Mouse (Mus musculus) neural tube, postnatal 0 days (tissue): Measurements from ENCODE around the gene Carns1. TPM values are rescaled to one million over a fixed set of nuclear protein-coding genes. Genes with fewer than 3 reads are reported as not detected.

Source experiments
- microRNA-seq: library from miRNA; unstranded; fragments of <30 nt; microRNA quantifications from one replicate; pipeline ENCODE4, GENCODE M21; 2016
- polyA plus RNA-seq: library from polyadenylated mRNA; unstranded; fragments of >200 nt; fragmentation: Nextera tagmentation; extraction: Ambion mirVana; gene quantifications from 2 replicates; pipeline ENCODE4 v1.2.1, GENCODE M21; 2015

Carns1 gene
- polyA plus RNA-seq, result 6.2 and 6.6 TPM in 2 replicates

GRCm38 (mm10) chr19:4175368-4175947, at the start of gene Carns1:
TSS of gene Carns1 (minus strand) at chr19:4175479.

GRCm38 (mm10) chr19:4214071-4214770, 38.9 kb upstream of the Carns1 start, which contains the start of the genes Clcf1 and AC109138.7:
TSS of gene Clcf1 (plus strand) at chr19:4214238.
TSS of gene AC109138.7 (plus strand) at chr19:4214357.

DNA sequence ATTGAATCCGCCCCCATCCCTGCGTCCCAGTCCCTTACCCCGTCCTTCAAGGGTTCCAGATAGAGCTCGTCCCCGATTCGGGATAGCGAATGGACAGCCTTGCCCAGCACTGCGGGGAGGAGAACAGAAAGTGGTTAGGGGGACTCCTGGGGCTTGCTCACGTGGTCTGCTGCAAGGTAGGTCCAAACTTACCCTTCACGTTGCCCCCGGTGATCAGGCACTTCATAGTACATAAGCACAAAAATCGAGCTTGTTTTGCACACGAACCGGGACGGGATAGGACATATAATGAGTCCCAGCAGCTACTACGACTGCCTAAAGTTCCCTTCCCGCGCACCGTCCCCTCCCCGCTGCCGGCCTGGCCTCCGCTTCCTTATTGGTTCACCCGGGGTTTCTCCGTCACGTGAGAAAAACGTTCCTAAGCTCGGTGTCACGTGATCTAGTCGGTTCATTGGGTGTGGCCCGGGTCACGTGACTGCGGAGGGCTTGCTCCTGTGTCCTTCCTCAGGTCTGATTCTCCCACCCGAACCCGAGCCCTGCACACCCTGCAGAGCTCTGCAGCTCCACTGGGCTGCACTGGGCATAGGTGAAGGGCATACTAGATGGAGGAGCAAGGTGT, 26.1 kb upstream of the Carns1 start, which contains the start of gene Rad9a:
Rad9a (minus strand) TSS at position 372 of the 619 bp plus-strand sequence.

GRCm38 (mm10) chr19:4191528-4192250, 16.4 kb upstream of the Carns1 start, which contains the start of gene Ppp1ca:
TSS of gene Ppp1ca (plus strand) at chr19:4192065.

DNA sequence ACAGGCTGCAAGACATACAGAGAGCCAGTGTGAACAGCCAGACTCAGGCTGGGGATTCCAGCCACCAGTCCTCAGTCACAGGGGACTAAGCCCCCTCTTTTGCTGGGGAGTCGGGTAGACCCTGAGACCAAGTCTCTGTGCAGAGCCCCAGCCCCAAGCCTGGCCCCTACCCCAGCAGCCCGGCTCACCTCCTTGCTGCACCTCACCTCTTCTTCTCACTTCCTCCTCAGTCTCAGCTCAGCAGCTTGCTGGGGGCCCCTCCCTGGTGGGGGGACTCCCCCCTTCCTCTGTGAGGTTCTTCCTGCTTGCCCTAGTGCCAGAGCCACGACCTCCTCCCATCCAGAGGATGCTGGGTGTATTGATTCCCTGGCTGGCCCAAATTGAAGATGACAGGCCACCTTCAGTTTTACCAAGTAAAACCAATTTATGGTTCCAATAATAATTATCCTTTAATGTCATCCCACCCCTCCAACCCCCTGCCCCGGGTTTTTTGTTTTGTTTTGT, 15.6 kb upstream of the Carns1 start, which contains the start of gene Tbc1d10c:
Tbc1d10c (minus strand) TSS at position 454 of the 504 bp plus-strand sequence.

GRCm38 (mm10) chr19:4162646-4163542, 12.4 kb downstream of the Carns1 start, which contains the start of gene Rps6kb2:
TSS of gene Rps6kb2 (minus strand) at chr19:4163354.

DNA sequence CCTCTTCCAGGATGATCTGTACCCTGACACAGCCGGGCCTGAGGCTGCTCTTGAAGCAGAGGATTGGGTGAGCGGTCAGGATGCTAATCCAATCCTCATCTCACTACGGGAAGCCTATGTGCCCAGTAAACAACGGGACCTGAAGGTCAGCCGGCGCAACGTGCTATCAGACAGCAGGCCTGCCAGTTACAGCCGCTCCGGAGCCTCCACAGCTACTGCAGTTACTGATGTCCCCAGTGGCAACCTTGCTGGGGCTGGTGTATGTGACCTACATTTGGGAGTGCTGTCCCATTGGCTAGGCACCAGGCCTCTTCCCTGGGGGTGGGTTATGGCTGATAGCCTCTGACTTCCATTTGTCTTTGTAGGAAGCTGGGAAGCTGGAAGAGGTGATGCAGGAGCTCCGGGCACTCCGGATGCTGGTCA, 22.0 kb downstream of the Carns1 start, which contains the start of gene Ptprcap:
Ptprcap (plus strand) TSS at position 373 of the 423 bp plus-strand sequence.

DNA sequence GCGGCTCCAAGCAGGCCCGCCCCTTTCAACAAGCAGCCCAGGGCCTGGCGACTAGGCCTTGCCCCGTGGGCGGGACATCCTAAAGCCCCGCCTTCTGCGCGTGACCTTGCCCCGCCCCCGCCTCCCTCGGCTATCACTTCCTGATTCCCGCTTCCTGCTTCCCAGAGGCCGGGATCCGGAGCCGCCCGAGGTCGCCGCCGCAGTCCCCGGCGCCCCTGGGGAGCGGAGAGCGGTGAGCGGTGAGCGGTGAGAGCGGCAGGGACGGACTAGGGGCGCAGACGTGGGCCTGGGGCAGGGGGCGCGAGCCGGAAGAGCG, 26.8 kb downstream of the Carns1 start, which contains the start of gene Coro1b:
Coro1b (plus strand) TSS at position 129 of the 316 bp plus-strand sequence.

DNA sequence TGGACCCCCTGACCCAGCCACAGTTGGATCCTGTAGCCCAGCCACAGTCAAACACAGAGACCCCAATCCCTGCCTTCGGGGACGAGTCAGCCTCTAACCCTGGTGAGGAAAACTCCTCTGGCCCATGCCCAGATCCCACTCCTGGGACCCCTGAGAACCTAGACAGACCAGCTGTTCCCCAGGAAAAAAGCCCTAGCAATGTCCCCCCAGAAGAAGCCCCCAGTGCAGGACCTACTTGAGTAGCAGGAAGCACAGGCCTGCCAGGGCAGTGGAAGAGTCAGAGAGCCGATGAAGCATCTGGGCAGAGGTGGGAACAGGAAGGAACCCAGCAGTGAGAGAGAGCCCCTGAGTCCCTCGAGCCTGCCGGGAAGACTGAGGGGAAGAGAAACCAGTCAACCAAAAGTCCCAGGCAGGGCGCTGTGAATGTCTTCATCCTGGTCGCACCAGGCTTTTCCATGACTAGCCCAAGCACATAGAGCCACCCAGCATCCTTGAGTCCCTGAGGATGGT, 31.5 kb downstream of the Carns1 start, which contains the start of gene Cabp4:
Cabp4 (minus strand) TSS at position 275 of the 510 bp plus-strand sequence.

GRCm38 (mm10) chr19:4139446-4139845, 35.8 kb downstream of the Carns1 start, which contains the start of gene Gpr152:
TSS of gene Gpr152 (plus strand) at chr19:4139787.

GRCm38 (mm10) chr19:4125741-4126696, 49.3 kb downstream of the Carns1 start, which contains the start of gene Aip:
TSS of gene Aip (minus strand) at chr19:4125858.

Small RNA genes lying within 50 kb of the gene (microRNA-seq; reads per million reads assigned to microRNA genes)
- not detected for gene Gm26115

Other genes with a start within 250 kb of the Carns1 start
- 5.1 and 5.3 TPM in 2 replicates for gene Aldh3b1, start 245.7 kb downstream of the Carns1 start, polyA plus RNA-seq
- 18.9 and 23.6 TPM in 2 replicates for gene Unc93b1, start 240.3 kb downstream of the Carns1 start, polyA plus RNA-seq
- not detected in 2 replicates for gene Aldh3b3, start 216.8 kb downstream of the Carns1 start, polyA plus RNA-seq
- 0.45 TPM in 2 replicates for gene Aldh3b2, start 203.2 kb downstream of the Carns1 start, polyA plus RNA-seq
- gene Acy3, start 188.9 kb downstream of the Carns1 start, polyA plus RNA-seq, result 4.4 and 5.1 TPM in 2 replicates
- 0.12 TPM in 1 of 2 replicates, not detected in the other for gene Tbx10, start 182.7 kb downstream of the Carns1 start, polyA plus RNA-seq
- gene Nudt8, start 174.9 kb downstream of the Carns1 start, polyA plus RNA-seq, result 26.9 and 27.1 TPM in 2 replicates
- gene Gm49405, start 174.9 kb downstream of the Carns1 start, polyA plus RNA-seq, result 2.2 and 2.6 TPM in 2 replicates
- gene Doc2g, start 172.2 kb downstream of the Carns1 start, polyA plus RNA-seq, result 3.2 TPM in 2 replicates
- gene Ndufv1, start 162.7 kb downstream of the Carns1 start, polyA plus RNA-seq, result 281 and 291 TPM in 2 replicates
- 590 and 603 TPM in 2 replicates for gene Gstp1, start 137.5 kb downstream of the Carns1 start, polyA plus RNA-seq
- 0.48 and 2.7 TPM in 2 replicates for gene Gstp2, start 129.5 kb downstream of the Carns1 start, polyA plus RNA-seq
- gene Gstp3, start 115.9 kb downstream of the Carns1 start, polyA plus RNA-seq, result not detected in 2 replicates
- not detected in 2 replicates for gene Cabp2, start 93.9 kb downstream of the Carns1 start, polyA plus RNA-seq
- gene Cdk2ap2, start 78.3 kb downstream of the Carns1 start, polyA plus RNA-seq, result 74.2 and 77.2 TPM in 2 replicates
- 90.8 and 110 TPM in 2 replicates for gene Pitpnm1, start 75.5 kb downstream of the Carns1 start, polyA plus RNA-seq
- gene Aip, start 49.6 kb downstream of the Carns1 start, polyA plus RNA-seq, result 103 and 106 TPM in 2 replicates
- not detected in 2 replicates for gene Gpr152, start 35.7 kb downstream of the Carns1 start, polyA plus RNA-seq
- gene Cabp4, start 31.4 kb downstream of the Carns1 start, polyA plus RNA-seq, result 0.26 and 0.76 TPM in 2 replicates
- gene Coro1b, start 26.9 kb downstream of the Carns1 start, polyA plus RNA-seq, result 94.3 and 112 TPM in 2 replicates
- gene Ptprcap, start 21.9 kb downstream of the Carns1 start, polyA plus RNA-seq, result 0.70 TPM in 1 of 2 replicates, not detected in the other
- gene Rps6kb2, start 12.1 kb downstream of the Carns1 start, polyA plus RNA-seq, result 41.9 and 53.4 TPM in 2 replicates
- 1.2 and 1.6 TPM in 2 replicates for gene Tbc1d10c, start 15.8 kb upstream of the Carns1 start, polyA plus RNA-seq
- 572 and 576 TPM in 2 replicates for gene Ppp1ca, start 16.6 kb upstream of the Carns1 start, polyA plus RNA-seq
- 14.9 and 15.7 TPM in 2 replicates for gene Rad9a, start 26.2 kb upstream of the Carns1 start, polyA plus RNA-seq
- gene Clcf1, start 38.8 kb upstream of the Carns1 start, polyA plus RNA-seq, result 1.2 and 1.3 TPM in 2 replicates
- not detected in 2 replicates for gene AC109138.7, start 38.9 kb upstream of the Carns1 start, polyA plus RNA-seq
- 32.9 and 33.0 TPM in 2 replicates for gene Pold4, start 56.4 kb upstream of the Carns1 start, polyA plus RNA-seq
- 18.8 and 24.1 TPM in 2 replicates for gene Ssh3, start 93.7 kb upstream of the Carns1 start, polyA plus RNA-seq
- 85.0 and 93.2 TPM in 2 replicates for gene Ankrd13d, start 107.7 kb upstream of the Carns1 start, polyA plus RNA-seq
- 37.0 and 46.2 TPM in 2 replicates for gene Grk2, start 130.7 kb upstream of the Carns1 start, polyA plus RNA-seq
- gene Kdm2a, start 222.8 kb upstream of the Carns1 start, polyA plus RNA-seq, result 21.2 and 22.8 TPM in 2 replicates